Mouse (Mus musculus) liver (tissue): ENCODE data around the gene Chuk.

Experiments used
- DNase-seq: peaks from one replicate; pipeline ENCODE4 v3.0.0-alpha.2; 2020; ENCODE audit warnings: mixed read lengths

The Chuk gene

DNA sequence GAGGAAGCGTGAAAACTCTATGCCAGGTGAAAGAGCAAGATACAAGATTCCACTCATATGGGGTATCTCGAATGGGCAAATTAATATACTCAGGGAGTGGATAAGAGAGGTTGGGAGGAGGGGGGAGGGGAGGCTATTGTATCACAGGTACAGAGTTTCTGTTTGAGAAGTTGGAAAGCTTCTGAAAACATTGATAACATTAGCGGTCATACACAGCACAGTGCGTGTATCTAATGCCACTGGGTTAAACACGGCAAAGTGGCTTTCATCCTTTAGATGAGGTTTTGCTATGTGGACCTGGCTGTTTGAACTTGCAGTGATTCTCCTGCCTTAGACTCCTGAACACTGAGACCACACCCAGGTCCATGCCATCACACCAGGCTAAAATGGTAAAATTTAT lies 77.3 kb downstream of the Chuk start:
- DNase-seq: no peak

GRCm38 (mm10) chr19:44028972-44029371 lies 78.3 kb downstream of the Chuk start, which contains the start of gene Cyp2c23:
Gene Cyp2c23, minus strand, starts transcription at chr19:44029208.
- no peak for DNase-seq

DNA sequence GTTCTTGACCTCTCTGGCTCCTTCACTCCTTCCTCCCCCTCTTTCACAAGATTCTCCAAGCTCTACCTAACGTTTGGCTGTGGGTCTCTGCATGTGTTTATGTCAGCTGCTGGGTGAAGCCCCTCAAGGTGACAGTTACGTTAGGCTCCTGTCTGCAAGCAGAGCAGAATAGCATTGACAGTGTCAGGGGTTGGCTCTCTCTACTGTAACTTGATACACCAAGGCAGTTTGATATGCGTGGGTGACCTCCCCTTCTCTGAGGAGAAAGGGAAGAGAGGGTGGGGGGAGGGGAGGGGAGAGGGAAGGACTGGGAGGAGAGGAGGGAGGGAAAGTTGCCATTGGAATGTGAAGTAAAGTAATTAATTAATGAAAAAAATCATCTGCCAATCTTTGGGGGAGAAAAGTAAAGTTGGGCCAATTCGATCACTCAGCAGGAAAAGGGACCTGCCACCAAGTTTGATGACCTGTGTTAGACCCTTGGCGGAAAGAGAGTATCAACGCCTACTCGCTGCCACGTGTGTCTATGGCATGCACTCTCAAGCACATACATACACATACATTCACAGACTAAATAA lies 80.2 kb downstream of the Chuk start:
- no peak for DNase-seq

DNA sequence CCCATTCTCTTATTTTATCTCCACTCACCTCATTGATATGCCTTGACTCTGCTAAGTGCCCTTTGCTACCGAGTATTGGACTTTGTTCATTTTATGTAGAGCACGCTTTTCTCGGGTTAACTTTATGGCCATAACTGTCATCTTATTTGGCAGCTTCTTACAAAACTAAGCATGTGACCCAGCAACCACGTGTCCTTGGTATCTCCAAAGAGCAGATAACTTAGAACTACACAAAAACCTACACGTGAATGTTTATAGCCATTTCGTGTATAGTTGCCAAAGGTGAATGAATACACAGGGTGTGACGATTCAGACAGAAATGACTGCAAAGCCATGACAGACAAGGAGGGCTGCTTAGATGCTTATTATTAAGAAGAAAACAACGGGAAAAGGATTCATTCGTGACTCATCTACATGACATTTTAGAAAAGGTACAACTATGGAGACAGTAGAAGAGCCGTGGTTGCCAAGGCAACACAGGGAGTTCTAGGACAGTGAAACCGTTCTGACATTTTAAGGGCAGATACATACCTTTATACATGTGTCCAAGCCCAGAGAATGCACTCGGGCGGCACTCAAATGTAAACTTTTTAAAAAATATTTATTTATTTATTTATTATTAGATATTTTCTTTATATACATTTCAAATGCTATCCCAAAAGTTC lies 82.2 kb downstream of the Chuk start:
- no peak for DNase-seq
